Mouse (Mus musculus) embryonic fibroblast, embryonic 13.5 days (primary cell): ENCODE measurements around the gene Zfp81.

Experiments used
- CTCF ChIP-seq: IDR thresholded peaks from 2 replicates; pipeline ENCODE4 v1.5.1; 2011; ENCODE audit warnings: mild to moderate bottlenecking, control low read depth, low read length, moderate library complexity, borderline replicate concordance; ENCODE audit not compliant: insufficient read depth
- POLR2A ChIP-seq: IDR thresholded peaks from 2 replicates; pipeline ENCODE4 v1.6.1; 2011; ENCODE audit warnings: low read depth, mild to moderate bottlenecking, control low read depth, low read length, moderate library complexity

GRCm38 (mm10) chr17:33394182-33395034 lies 35.7 kb upstream of the Zfp81 start, which contains the start of gene Zfp101:
- TF ChIP-seq POLR2A (peak; percentile 54), CTCF (no peak)
